Mouse (Mus musculus) CH12.LX (cell line): ENCODE measurements around the gene Lrrc19.

Experiments
- CTCF ChIP-seq, 2 experiments: IDR thresholded peaks in 1 of 2; conservative IDR thresholded peaks in 1 of 2; 2 replicates each; pipeline ENCODE4 v1.5.1; 2011 to 2012; ENCODE audit warnings: low read depth in 2 of 2, low read length in 2 of 2, improper control_type of control experiment in 1 of 2, inconsistent platforms in 1 of 2, mild to moderate bottlenecking in 1 of 2, moderate library complexity in 1 of 2
- ELF1 ChIP-seq: IDR thresholded peaks from 2 replicates; pipeline ENCODE4 v1.6.1; 2014; ENCODE audit warnings: low read depth, mild to moderate bottlenecking, inconsistent platforms, low read length, improper control_type of control experiment
- EP300 ChIP-seq: IDR thresholded peaks from 2 replicates; pipeline ENCODE4 v1.6.1; 2011; ENCODE audit warnings: low read length, improper control_type of control experiment
- ETS1 ChIP-seq: conservative IDR thresholded peaks from 2 replicates; pipeline ENCODE4 v1.6.1; 2012; ENCODE audit warnings: low read depth, mild to moderate bottlenecking, inconsistent platforms, low read length, improper control_type of control experiment, moderate library complexity
- JUND ChIP-seq: conservative IDR thresholded peaks from 2 replicates; pipeline ENCODE4 v1.6.1; 2011; ENCODE audit warnings: low read depth, low read length, improper control_type of control experiment
- NRF1 ChIP-seq: IDR thresholded peaks from 2 replicates; pipeline ENCODE4 v1.6.1; 2014; ENCODE audit warnings: low read depth, mild to moderate bottlenecking, inconsistent platforms, low read length, improper control_type of control experiment, moderate library complexity
- POLR2A ChIP-seq: IDR thresholded peaks from 2 replicates; pipeline ENCODE4 v1.6.1; 2011; ENCODE audit warnings: low read depth, mild to moderate bottlenecking, improper control_type of control experiment, low read length
- SIN3A ChIP-seq: IDR thresholded peaks from 2 replicates; pipeline ENCODE4 v1.6.1; 2012; ENCODE audit warnings: low read length, improper control_type of control experiment, inconsistent platforms
- TBP ChIP-seq: conservative IDR thresholded peaks from 2 replicates; pipeline ENCODE4 v1.6.1; 2011; ENCODE audit warnings: low read depth, low read length, improper control_type of control experiment
- UBTF ChIP-seq: IDR thresholded peaks from 2 replicates; pipeline ENCODE4 v1.6.1; 2012; ENCODE audit warnings: low read depth, mild to moderate bottlenecking, inconsistent platforms, low read length, improper control_type of control experiment, moderate library complexity
- USF1 ChIP-seq: IDR thresholded peaks from 2 replicates; pipeline ENCODE4 v1.6.1; 2014; ENCODE audit warnings: low read depth, mild to moderate bottlenecking, inconsistent platforms, low read length, improper control_type of control experiment
- ZC3H11A ChIP-seq: IDR thresholded peaks from 2 replicates; pipeline ENCODE4 v1.6.1; 2012; ENCODE audit warnings: low read depth, mild to moderate bottlenecking, inconsistent platforms, low read length, improper control_type of control experiment
- ZNF384 ChIP-seq: IDR thresholded peaks from 2 replicates; pipeline ENCODE4 v1.6.1; 2012; ENCODE audit warnings: low read depth, low read length, improper control_type of control experiment, inconsistent platforms

- TF ChIP-seq USF1 (no peak), TBP (no peak), CTCF (conservative IDR thresholded peaks at IDR 0.05 in 1 of 2, IDR thresholded peaks at IDR 0.05 in 1 of 2; ENCODE audit: low read depth in 2 of 2, low read length in 2 of 2) (no peak), ZNF384 (no peak), POLR2A (no peak; the same call in 1 of the 2 replicates), NRF1 (no peak), SIN3A (no peak), JUND (no peak), UBTF (no peak), EP300 (no peak), ETS1 (no peak), ZC3H11A (no peak), ELF1 (no peak)
Observed at GRCm38 (mm10) chr4:94614627-94615006, 35.3 kb downstream of the Lrrc19 start.
